Mouse (Mus musculus) bone marrow, adult 2 months (tissue): ENCODE measurements around the gene Tulp2. TPM values are rescaled to one million over a fixed set of nuclear protein-coding genes. Genes with fewer than 3 reads are reported as not detected.

Experiments
- H3K27ac ChIP-seq: fragments of 200-500 bp; 2 replicates; pipeline ENCODE4 v1.5.1; 2012; ENCODE audit warnings: low read depth, mild to moderate bottlenecking, control low read depth, inconsistent platforms, low read length; ENCODE audit not compliant: control insufficient read depth, poor library complexity, insufficient read depth
- H3K4me1 ChIP-seq: fragments of 200-500 bp; 2 replicates; pipeline ENCODE4 v1.6.1; 2011; ENCODE audit warnings: low read length; ENCODE audit not compliant: control insufficient read depth, insufficient read depth
- H3K4me3 ChIP-seq: fragments of 200-500 bp; replicated peaks from 2 replicates; pipeline ENCODE3; 2011; ENCODE audit warnings: mild to moderate bottlenecking, low read depth, low read length, control low read depth; ENCODE audit not compliant: control insufficient read depth
- CTCF ChIP-seq: fragments of 200-500 bp; IDR thresholded peaks from 2 replicates; pipeline ENCODE4 v1.5.1; 2011; ENCODE audit warnings: low read length, control low read depth; ENCODE audit not compliant: control insufficient read depth, insufficient read depth
- POLR2A ChIP-seq: fragments of 200-500 bp; IDR thresholded peaks from 2 replicates; pipeline ENCODE4 v1.6.1; 2011; ENCODE audit warnings: low read depth, mild to moderate bottlenecking, control low read depth, low read length, borderline replicate concordance; ENCODE audit not compliant: control insufficient read depth
- WGBS: fragments of 180-500 bp; shearing (Covaris S2); methylation state at CpG from one replicate; pipeline ENCODE4 v1.1.7; 2018; 5-methylcytosine and 5-hydroxymethylcytosine counted together
- polyA plus RNA-seq: library from polyadenylated mRNA; stranded (reverse); fragments of >200 nt; gene quantifications from 2 replicates; pipeline ENCODE4 v1.2.4, GENCODE M21; 2011; ENCODE audit warnings: low replicate concordance; ENCODE audit not compliant: missing spikeins, insufficient read depth, insufficient read length

Tulp2 gene
- polyA plus RNA-seq, 1 experiment = 1.3 TPM

- TF ChIP-seq CTCF (no peak), POLR2A (no peak)
- no peaks in the 10 kb centered on the region; the same call in 1 of the 2 replicates for H3K4me1 ChIP-seq
- H3K27ac ChIP-seq = no peak within 1 kb of the TSS
- H3K4me3 ChIP-seq = no peak within 1 kb of the TSS
- 84% methylated on average over 12 of the region's 12 CpGs for WGBS
These were observed 5.2 kb downstream of the Tulp2 start, which contains the start of gene Gm45808 for GRCm38 (mm10) chr7:45486761-45487415. Gene Gm45808 (minus strand): TSS chr7:45486811.

DNA sequence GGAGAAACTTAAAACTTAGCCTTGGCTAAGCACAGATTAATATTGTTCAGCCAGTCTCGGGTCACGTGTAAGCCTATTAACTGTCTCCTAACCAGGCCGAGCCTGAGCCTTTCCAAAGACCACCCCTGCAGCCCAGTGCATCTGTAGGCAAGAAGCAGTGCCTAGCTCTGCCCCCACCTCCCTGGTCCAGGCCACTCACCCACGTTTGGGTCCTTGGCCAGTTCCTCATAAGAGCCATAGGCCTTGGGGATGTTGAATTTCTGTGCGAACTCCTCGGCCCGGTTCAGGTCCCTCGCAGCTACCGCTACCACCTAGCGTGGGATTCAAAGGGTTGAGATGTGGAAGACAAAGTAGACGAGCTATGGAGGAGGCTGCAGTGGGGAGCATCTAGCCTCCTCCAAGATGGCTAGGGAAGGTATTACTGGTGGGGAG, 6.2 kb downstream of the Tulp2 start:
- Histone ChIP-seq H3K4me1 (no peaks in the 10 kb centered on the region; the same call in 1 of the 2 replicates), H3K4me3 (no peak overlapping the region), H3K27ac (no peak overlapping the region)
- WGBS = 70% methylated on average over 11 of the region's 11 CpGs
- TF ChIP-seq POLR2A (no peak), CTCF (no peak)

- H3K27ac ChIP-seq = peak within 1 kb of the TSS; percentile 52
- no peaks in the 10 kb centered on the region; the same call in 1 of the 2 replicates for H3K4me1 ChIP-seq
- 6% methylated on average over 38 of the region's 38 CpGs for WGBS
- peak within 1 kb of the TSS; percentile 86 for H3K4me3 ChIP-seq
- TF ChIP-seq CTCF (no peak), POLR2A (peak; percentile 65; the same call in 1 of the 2 replicates)
These were observed 6.9 kb downstream of the Tulp2 start, which contains the start of gene Dhdh for GRCm38 (mm10) chr7:45488293-45489204. Gene Dhdh (minus strand): TSS chr7:45488805.

- TF ChIP-seq POLR2A (no peak), CTCF (no peak)
- WGBS = 63% methylated on average over 7 of the region's 7 CpGs
- H3K4me3 ChIP-seq = no peak overlapping the region
- no peaks in the 10 kb centered on the region; the same call in 1 of the 2 replicates for H3K4me1 ChIP-seq
- H3K27ac ChIP-seq = no peak overlapping the region
These were observed 7.9 kb downstream of the Tulp2 start for GRCm38 (mm10) chr7:45489578-45489977.

DNA sequence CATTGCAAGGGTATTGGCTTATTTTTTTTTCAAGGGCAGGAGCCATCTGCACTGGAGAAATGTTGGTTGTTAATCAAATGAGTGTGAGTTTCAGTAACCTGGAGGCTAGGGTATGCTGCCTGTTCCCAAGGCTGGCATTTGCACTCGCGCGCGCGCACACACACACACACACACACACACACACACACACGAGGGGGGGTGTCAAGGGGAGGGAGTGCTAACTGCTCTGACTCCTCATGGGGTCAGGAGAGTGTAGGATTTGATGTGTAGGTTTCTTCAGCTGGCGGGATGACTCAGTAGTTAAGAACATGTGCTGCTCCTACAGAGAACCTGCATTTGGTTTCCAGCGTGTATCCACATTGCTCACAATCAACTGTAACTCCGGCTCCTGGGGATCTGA, 9.1 kb downstream of the Tulp2 start:
- no peak overlapping the region for H3K27ac ChIP-seq
- WGBS = 53% methylated on average over 9 of the region's 9 CpGs

DNA sequence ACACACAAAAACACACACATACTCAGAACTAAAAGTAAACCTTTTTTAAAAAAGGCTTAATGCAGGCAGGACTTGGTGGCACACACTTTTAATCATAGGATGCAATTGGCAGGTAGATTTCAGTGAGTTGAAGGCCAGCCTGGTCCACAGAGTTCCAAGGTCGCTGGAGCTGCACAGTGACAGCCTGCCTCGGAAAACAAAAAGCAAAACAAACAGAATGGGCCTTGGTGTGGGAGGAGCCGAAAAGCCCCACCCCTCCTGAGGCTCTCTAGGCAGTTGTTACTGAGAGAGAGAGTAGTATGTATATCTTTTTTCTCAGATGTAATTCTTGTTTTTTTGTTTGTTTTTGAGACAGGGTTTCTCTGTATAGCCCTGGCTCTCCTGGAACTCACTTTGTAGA, 9.6 kb downstream of the Tulp2 start:
- H3K4me3 ChIP-seq = no peak overlapping the region
- TF ChIP-seq CTCF = no peak
- H3K27ac ChIP-seq = no peak overlapping the region
- H3K4me1 ChIP-seq = no peaks in the 10 kb centered on the region; the same call in 1 of the 2 replicates
- 7% methylated on average over 3 of the region's 3 CpGs for WGBS

More for the DNA sequence above, 9.1 kb downstream of the Tulp2 start:
- Histone ChIP-seq H3K4me3 (no peak overlapping the region), H3K4me1 (no peaks in the 10 kb centered on the region; the same call in 1 of the 2 replicates)
- no peak for TF ChIP-seq POLR2A
- no peak for TF ChIP-seq CTCF

DNA sequence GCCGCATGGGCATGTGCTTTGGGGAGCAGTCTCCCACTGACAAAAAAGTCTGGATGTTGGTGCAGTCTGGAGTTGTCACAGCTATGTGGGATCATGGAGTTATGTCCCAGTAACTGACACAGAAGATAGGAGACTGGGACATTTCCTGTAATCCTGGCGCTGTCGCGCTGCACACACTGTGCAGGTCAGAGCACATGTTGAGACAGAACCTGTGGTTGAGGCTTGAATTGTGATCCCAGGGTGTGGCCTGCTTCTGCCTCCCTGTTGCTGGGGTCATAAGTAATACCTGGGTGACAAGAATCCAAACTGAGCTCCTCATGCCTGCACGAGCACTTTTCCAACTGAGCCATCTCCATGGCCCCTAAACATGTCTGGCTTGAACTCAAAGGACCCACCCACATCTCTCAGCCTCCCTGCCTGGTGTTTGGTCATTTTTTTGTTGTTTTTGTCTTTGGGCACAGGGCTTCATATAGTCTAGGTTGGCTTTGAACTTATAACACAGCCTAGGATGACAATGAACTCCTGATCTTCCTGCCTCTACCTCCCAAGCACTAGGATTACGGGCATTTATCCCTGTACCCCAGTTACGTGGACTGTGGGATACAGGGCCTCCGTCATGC, 10.7 kb downstream of the Tulp2 start:
- Histone ChIP-seq H3K4me3 (no peak overlapping the region), H3K27ac (no peak overlapping the region), H3K4me1 (no peaks in the 10 kb centered on the region; the same call in 1 of the 2 replicates)
- TF ChIP-seq CTCF (no peak), POLR2A (no peak)
- 92% methylated on average over 8 of the region's 8 CpGs for WGBS

GRCm38 (mm10) chr7:45492951-45493350, 11.3 kb downstream of the Tulp2 start:
- 89% methylated on average over 5 of the region's 5 CpGs for WGBS

More at GRCm38 (mm10) chr7:45492951-45493350, 11.3 kb downstream of the Tulp2 start:
- Histone ChIP-seq H3K4me1 (no peaks in the 10 kb centered on the region; the same call in 1 of the 2 replicates), H3K4me3 (no peak overlapping the region), H3K27ac (no peak overlapping the region)
- TF ChIP-seq POLR2A (no peak), CTCF (no peak)
